Mouse (Mus musculus): ENCODE data around the gene Ugt1a7c.

DNA sequence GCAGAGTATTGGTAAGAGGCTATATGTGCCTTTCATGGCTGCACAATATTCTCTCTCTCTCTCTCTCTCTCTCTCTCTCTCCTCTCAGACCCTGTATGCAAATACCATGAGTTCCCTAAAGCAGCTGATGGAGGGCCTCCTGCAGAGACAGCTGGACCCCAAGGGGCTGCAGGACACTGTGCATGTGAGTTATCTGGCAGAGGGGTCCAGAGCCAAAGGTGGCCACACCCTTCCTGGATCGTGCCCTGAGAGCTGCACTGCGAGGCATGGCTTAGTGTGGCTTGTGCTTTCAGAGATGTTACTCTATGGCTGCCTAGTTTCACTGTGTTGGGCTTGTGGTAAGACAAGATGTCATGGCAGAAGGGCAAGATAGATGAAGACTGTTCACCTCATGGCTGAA, 152.8 kb downstream of the Ugt1a7c start:
- no peak for TF ChIP-seq CTCF (IDR thresholded peaks at IDR 0.05; ENCODE audit: low read depth)
- no peak for TF ChIP-seq EP300 (optimal IDR thresholded peaks at IDR 0.05)

Data from stomach, postnatal 0 days (tissue).